Mouse (Mus musculus) lung, embryonic 16.5 days (tissue): ENCODE data around the gene Rbpms2. TPM values are rescaled to one million over a fixed set of nuclear protein-coding genes. Genes with fewer than 3 reads are reported as not detected.
"Not testable (repeated sequence)": the region's sequence is repeated elsewhere in the genome, so short reads cannot be mapped to it uniquely, and the experiment has no call there.

ENCODE experiments used
- ATAC-seq: fragments of 200-750 bp; cut with Nextera tagmentation; 2 replicates; pipeline ENCODE4 v1.8.0; 2017; ENCODE audit warnings: low read depth, mild to moderate bottlenecking, moderate library complexity
- H3K27ac ChIP-seq: fragments of 300-500 bp; sonication (generic); 2 replicates; pipeline ENCODE4 v1.5.1; 2014; ENCODE audit warnings: mild to moderate bottlenecking, control low read depth, low read length
- H3K27me3 ChIP-seq: fragments of 300-500 bp; sonication (generic); 2 replicates; pipeline ENCODE4 v1.6.1; 2014; ENCODE audit warnings: low read depth, low read length, mixed read lengths; ENCODE audit not compliant: control insufficient read depth, insufficient read depth
- H3K36me3 ChIP-seq: fragments of 300-500 bp; sonication (generic); 2 replicates; pipeline ENCODE4 v1.6.1; 2014; ENCODE audit warnings: low read length; ENCODE audit not compliant: control insufficient read depth, insufficient read depth
- H3K4me1 ChIP-seq: fragments of 300-500 bp; sonication (generic); replicated peaks from 2 replicates; pipeline ENCODE4 v1.6.1; 2014; ENCODE audit warnings: low read length, mixed read lengths; ENCODE audit not compliant: control insufficient read depth, insufficient read depth
- H3K4me2 ChIP-seq: fragments of 300-500 bp; sonication (generic); 2 replicates; pipeline ENCODE4 v1.6.1; 2014; ENCODE audit warnings: low read depth, low read length, control low read depth
- H3K4me3 ChIP-seq: fragments of 300-500 bp; sonication (generic); 2 replicates; pipeline ENCODE4 v1.5.1; 2014; ENCODE audit warnings: mild to moderate bottlenecking, low read length, control low read depth
- H3K9ac ChIP-seq: fragments of 300-500 bp; sonication (generic); 2 replicates; pipeline ENCODE4 v1.6.1; 2014; ENCODE audit warnings: low read length, control low read depth
- H3K9me3 ChIP-seq: fragments of 300-500 bp; sonication (generic); 2 replicates; pipeline ENCODE4 v1.6.1; 2016; ENCODE audit warnings: low read length; ENCODE audit not compliant: control insufficient read depth
- WGBS: fragments of 180-500 bp; shearing (Covaris S2); extraction: QIAGEN DNeasy Blood & Tissue Kit; methylation state at CpG from one replicate; pipeline ENCODE4 v1.1.7; 2014; 5-methylcytosine and 5-hydroxymethylcytosine counted together
- polyA plus RNA-seq: library from polyadenylated mRNA; unstranded; fragments of >200 nt; fragmentation: Nextera tagmentation; extraction: Ambion mirVana; gene quantifications from 2 replicates; pipeline ENCODE4 v1.2.1, GENCODE M21; 2015

Rbpms2 gene
- polyA plus RNA-seq, 1 experiment from 2014 or later, result 14.1 TPM

DNA sequence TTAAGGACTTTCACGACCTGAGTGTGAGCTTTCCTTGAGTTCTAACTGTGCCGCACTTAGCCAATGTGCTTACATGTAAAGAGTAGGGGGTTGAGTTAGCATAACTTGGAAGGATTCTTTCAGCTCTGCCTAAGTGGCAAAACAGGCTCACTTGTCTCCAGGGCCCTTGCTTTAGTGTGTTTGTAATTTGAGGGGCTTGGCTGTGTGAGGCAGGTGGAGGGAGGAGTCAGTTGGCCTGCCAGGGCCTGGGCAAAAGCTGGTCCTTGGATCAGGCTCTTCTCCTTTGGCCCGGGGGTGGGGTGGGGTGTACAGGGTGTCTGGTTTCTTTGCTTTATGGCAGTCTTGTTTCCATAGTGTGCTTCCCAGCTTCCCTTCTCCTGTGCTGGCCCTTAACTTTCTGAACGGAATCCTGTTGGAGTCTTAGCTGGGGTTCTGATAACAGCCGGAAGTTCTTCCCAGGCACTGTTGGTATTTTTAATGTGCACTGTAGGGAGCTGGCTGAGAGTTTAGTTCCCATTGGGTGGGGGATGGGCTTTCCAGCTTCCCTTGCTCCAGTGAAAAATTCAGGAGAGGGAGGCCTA lies 49.8 kb downstream of the Rbpms2 start:
- Histone ChIP-seq H3K4me1 (peaks cover 54% of the 10 kb centered on the region), H3K9me3 (no peaks in the 10 kb centered on the region), H3K4me2 (peak overlapping the region; percentile 76), H3K27me3 (no peaks in the 10 kb centered on the region), H3K4me3 (peak overlapping the region; percentile 65), H3K27ac (peak overlapping the region; percentile 72), H3K36me3 (no peaks in the 10 kb centered on the region), H3K9ac (peak overlapping the region; percentile 62)
- peak; percentile 71 for ATAC-seq
- WGBS, result 10% methylated on average over 5 of the region's 5 CpGs

DNA sequence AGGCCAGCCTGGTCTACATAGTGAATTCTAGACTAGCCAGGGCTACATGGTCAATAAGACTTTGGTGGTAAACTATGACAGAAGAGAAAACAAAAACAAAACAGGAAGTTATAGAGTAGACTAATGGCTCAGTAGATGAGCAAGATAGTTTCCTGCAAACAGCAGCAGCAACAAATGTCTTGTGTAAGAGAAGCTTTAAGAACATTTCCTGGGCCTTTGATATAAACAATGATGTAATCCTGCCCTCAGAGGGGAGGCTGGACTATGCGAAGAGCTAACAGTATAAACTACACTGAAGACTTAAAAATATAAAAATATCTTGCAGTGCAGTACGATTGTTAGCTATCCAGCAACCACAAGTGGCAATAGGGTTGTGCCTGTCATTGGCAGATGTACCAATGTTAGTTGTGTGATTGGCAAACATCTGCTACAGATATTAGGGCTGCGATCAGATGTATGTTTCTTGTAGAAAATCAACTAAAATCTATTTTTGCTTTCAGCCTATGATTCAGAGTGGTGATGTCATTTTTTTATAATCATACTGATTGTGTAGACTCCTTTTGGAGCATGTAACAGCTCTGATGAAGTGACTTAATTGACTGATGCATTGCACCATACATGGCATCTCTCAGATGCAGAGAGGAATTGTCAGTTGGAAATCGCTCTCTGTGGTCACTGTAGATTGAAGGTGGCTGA lies 51.6 kb downstream of the Rbpms2 start:
- 59% methylated on average over 4 of the region's 4 CpGs for WGBS
- Histone ChIP-seq H3K9ac (no peak overlapping the region), H3K4me1 (peaks cover 51% of the 10 kb centered on the region), H3K9me3 (no peaks in the 10 kb centered on the region), H3K36me3 (no peaks in the 10 kb centered on the region), H3K4me3 (no peak overlapping the region), H3K27ac (peak overlapping the region; percentile 72), H3K4me2 (peak overlapping the region; percentile 3; the same call in 1 of the 2 replicates), H3K27me3 (no peaks in the 10 kb centered on the region)
- 0 out of 2 replicates have a peak, but pooled peaks have one; percentile 7 for ATAC-seq

DNA sequence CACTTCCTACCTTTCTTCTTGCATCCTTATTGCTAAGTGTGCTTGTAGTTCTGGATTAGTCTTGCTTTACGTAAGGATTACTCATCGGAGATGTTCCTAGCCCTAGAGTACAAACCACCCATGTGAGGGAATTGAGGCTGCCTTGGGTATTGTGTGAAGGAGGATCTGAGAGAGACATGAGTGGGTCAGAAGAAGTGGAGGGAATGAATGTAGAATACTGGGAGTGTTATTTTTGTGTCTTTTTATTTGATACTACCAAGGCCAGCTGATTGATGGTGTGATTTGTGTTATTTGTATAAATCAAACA lies 52.1 kb downstream of the Rbpms2 start:
- no peak overlapping the region for H3K9ac ChIP-seq
- peaks cover 4% of the 10 kb centered on the region for H3K36me3 ChIP-seq
- H3K27me3 ChIP-seq, result no peaks in the 10 kb centered on the region
- peaks cover 51% of the 10 kb centered on the region for H3K4me1 ChIP-seq
- no peak for ATAC-seq
- 83% methylated on average over 2 of the region's 2 CpGs for WGBS
- no peak overlapping the region for H3K4me3 ChIP-seq
- H3K9me3 ChIP-seq, result no peaks in the 10 kb centered on the region
- peak overlapping the region; percentile 3; the same call in 1 of the 2 replicates for H3K4me2 ChIP-seq
- 0 out of 2 replicates have a peak overlapping the region, but pooled peaks have one; percentile 8 for H3K27ac ChIP-seq

DNA sequence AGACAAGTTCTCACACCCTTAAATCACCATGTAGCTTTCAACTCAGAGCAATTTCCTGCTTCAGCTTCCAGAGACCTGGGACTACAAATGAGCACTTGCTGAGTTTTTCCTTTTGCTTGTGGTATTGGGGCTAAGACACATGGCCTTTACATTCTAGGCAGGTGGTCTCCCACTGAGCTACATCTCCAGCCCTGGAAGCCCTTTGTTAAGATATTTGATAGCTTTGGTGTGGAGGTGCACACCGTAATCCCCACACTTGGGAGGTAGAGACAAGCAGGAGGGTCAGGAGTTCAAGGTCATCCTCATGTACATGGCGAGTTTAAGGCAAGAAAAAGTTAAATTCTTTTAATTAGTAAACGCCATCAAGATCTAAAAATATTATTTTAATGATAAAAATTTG lies 52.7 kb downstream of the Rbpms2 start:
- no peaks in the 10 kb centered on the region for H3K27me3 ChIP-seq
- H3K9me3 ChIP-seq, result no peaks in the 10 kb centered on the region
- WGBS, result 79% methylated on average over 3 of the region's 3 CpGs
- peaks cover 10% of the 10 kb centered on the region for H3K36me3 ChIP-seq
- no peak overlapping the region for H3K9ac ChIP-seq
- H3K4me2 ChIP-seq, result no peak overlapping the region
- no peak overlapping the region for H3K4me3 ChIP-seq
- no peak for ATAC-seq
- H3K27ac ChIP-seq, result no peak overlapping the region
- peaks cover 51% of the 10 kb centered on the region for H3K4me1 ChIP-seq

DNA sequence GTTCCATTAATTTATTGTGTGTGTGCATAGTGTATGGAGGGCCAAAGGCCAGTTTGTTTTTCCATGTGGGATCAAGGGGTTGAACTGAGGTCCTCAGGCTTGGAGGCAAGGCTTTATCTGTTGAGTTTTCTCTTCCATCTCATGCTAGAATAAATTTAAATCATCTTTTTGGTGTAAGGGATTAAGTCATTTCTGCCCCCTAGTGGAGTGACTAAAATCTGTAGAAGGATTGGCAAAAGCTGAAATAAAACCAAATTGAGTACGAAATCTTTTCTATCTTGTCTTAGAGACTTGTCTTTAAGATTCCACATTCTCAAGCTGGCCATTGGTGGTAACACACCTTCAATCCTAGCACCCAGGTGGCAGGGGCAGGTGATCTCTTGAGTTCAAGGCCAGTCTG lies 53.5 kb downstream of the Rbpms2 start:
- Histone ChIP-seq H3K36me3 (peaks cover 15% of the 10 kb centered on the region), H3K4me3 (no peak overlapping the region), H3K27me3 (no peaks in the 10 kb centered on the region), H3K4me1 (peaks cover 45% of the 10 kb centered on the region), H3K9ac (no peak overlapping the region), H3K4me2 (no peak overlapping the region), H3K27ac (no peak overlapping the region), H3K9me3 (no peaks in the 10 kb centered on the region)
- ATAC-seq, result no peak
- 64% methylated on average over 1 of the region's 1 CpGs for WGBS

DNA sequence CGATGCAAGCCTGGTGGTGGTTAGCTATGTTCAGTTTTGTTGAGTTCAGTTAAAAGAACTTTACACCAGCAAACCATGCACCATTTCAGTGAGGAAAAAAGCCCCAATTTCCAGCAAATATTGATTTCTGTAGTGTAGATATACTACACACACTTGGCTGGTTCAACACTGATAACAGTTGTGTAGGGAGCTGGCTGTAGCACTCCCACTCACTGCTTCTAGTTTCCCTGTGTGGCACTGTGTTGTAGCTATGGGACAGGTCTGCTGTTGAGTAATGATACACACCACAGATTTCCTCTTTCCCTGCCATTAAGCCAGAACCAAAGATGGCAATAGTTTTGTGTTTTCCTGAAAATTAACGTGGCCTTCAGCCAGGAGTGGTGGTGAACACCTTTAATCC lies 55.3 kb downstream of the Rbpms2 start:
- Histone ChIP-seq H3K9ac (no peak overlapping the region), H3K36me3 (peaks cover 19% of the 10 kb centered on the region), H3K27me3 (no peaks in the 10 kb centered on the region), H3K4me3 (no peak overlapping the region), H3K27ac (no peak overlapping the region), H3K9me3 (no peaks in the 10 kb centered on the region), H3K4me1 (peaks cover 29% of the 10 kb centered on the region), H3K4me2 (no peak overlapping the region)
- no peak for ATAC-seq
- WGBS, result 84% methylated on average over 2 of the region's 2 CpGs

DNA sequence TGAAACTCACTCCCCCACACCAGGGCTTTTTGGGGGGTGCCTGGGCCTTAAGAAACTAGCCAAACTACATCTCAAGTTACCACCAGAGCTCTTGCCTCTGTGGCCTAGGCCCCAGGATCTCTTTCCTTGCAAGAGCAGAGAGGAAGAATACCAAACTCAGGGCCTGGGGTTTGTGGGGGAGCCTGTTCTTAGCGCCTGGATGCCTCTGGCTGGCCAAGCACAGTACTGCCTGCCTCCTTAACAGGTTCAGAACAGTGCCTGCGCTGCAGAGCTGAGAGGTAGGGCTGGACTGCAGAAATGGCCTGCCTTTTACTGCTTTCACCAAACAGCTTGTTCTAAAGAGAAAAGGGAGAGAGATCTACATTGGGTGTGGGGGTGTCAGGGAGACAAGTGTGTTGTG lies 60.4 kb downstream of the Rbpms2 start:
- H3K4me3 ChIP-seq, H3K9me3 ChIP-seq, H3K4me2 ChIP-seq, H3K27me3 ChIP-seq, H3K27ac ChIP-seq, H3K9ac ChIP-seq, ATAC-seq, H3K4me1 ChIP-seq: not testable (repeated sequence)
- peaks cover 36% of the 10 kb centered on the region for H3K36me3 ChIP-seq
- 78% methylated on average over 2 of the region's 2 CpGs for WGBS

DNA sequence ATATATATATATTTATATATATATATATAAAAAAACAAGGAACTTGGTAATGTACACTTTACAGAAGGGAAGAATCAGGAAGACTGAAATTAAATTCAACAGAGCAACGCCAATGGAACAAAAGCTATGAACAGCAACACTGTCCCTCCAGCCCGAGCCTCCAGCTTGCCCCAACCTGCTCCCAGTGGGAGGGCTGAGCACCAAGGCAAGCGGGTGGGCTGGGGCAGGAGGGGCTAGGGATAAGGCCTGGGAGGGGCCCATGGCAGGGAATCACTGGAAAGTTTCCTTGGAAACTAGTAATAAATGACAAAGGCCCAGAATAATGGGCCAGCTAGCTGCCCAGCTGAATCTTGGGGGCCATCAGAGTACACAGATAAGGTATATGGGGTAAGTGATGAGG lies 63.0 kb downstream of the Rbpms2 start:
- Histone ChIP-seq H3K36me3 (peaks cover 33% of the 10 kb centered on the region), H3K9me3 (no peaks in the 10 kb centered on the region), H3K4me1 (peaks cover 10% of the 10 kb centered on the region), H3K4me3 (no peak overlapping the region), H3K27ac (no peak overlapping the region), H3K4me2 (no peak overlapping the region), H3K27me3 (no peaks in the 10 kb centered on the region), H3K9ac (no peak overlapping the region)
- ATAC-seq, result no peak
- WGBS, result 44% methylated on average over 3 of the region's 3 CpGs

DNA sequence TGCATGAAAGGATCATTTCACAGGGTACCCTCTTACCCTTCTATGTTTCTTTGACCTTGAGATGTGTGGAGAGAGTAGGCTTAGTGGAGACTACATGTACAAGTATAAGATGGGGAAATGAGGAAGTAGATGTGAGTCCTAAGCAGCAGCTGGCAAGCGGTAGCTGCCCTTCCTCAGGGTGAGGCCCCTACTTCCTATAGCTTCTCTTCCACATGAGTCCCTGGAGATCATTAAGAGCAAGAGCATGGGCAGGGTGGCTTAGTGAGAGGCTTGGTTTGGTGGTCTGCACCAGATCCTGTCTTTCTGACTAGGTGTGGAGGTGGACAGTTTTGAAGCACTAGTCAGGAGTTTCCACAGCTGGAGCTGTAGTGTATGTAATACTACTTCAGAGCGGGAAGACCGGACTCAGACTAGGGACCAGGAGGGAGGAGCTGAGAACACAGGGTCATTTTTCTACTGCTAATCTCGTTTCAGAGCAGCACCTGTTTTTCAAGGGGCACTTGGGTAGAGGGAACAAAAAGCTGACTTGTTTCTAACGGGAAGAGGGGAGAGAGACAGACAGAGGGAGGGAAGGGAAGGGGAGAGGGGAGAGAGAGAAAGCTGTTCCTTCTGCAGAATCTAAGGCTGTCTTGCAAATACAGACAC lies 63.6 kb downstream of the Rbpms2 start:
- Histone ChIP-seq H3K36me3 (peaks cover 30% of the 10 kb centered on the region), H3K27me3 (no peaks in the 10 kb centered on the region), H3K9ac (no peak overlapping the region), H3K27ac (peak overlapping the region; percentile 62), H3K4me3 (no peak overlapping the region), H3K4me1 (peaks cover 10% of the 10 kb centered on the region), H3K9me3 (no peaks in the 10 kb centered on the region), H3K4me2 (no peak overlapping the region)
- ATAC-seq, result no peak
- 31% methylated on average over 5 of the region's 5 CpGs for WGBS
